8 mouse cellular contexts compared by ENCODE assay signal in the genomic region with DNA sequence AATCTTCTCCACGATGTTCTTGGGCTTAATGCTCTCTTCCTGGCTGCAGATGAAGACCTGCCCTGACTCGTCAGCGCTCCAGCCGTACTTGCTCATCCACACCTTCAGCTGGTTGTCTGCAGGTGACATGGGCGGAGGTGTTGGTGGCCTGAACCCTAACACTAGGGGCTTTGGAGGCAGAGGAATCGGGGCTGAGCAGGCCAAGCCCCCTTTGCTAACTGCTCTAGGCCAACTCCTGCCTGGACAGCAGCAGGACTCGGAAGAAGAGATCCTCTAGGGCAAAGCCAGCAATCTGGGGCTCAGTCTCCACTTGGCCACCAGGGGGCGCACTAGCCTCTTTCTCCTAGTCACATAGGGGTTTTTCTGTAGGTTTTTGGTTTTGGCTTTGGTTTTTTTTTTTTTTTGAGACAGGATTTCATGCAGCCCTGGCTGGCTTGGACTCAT. TPM values are rescaled to one million over a fixed set of nuclear protein-coding genes. Genes with fewer than 3 reads are reported as not detected.
DNase-seq lines count a peak whose midpoint lies in the region; ATAC-seq and TF ChIP-seq lines count a peak whose summit lies in the region.

No protein-coding gene starts in this region.

- DNase-seq in 3134 (ENCODE audit: extremely low read depth, insufficient read length, low spot score) (peak; percentile 69), G1E (ENCODE audit: low spot score) (peak; percentile 65)
- peak; percentile 89 to 93 for DNase-seq in cerebellum, postnatal 10 days
- peak; percentile 81 for DNase-seq in gastrocnemius, postnatal 14 days
- DNase-seq in kidney, postnatal 36 days, result peak; percentile 74 to 94
- peak; percentile 88 for DNase-seq in liver, postnatal 0 days
- peak; percentile 69 for DNase-seq in ovary, postnatal 36 days (ENCODE audit: low spot score)
- peak; percentile 84 for DNase-seq in thymus, postnatal 14 days

- no peak overlapping the region for H3K4me2 ChIP-seq in liver, postnatal 0 days (ENCODE audit: low read depth, low read length)

- no peaks in the 10 kb centered on the region for H3K27me3 ChIP-seq in G1E (ENCODE audit: insufficient read depth, low read length)
- H3K27me3 ChIP-seq in liver, postnatal 0 days (ENCODE audit: insufficient read depth, low read length), result no peaks in the 10 kb centered on the region

- WGBS in liver, postnatal 0 days (ENCODE audit: insufficient replicate concordance), result 67% methylated on average over 8 of the region's 8 CpGs

- no peak overlapping the region for H3K4me3 ChIP-seq in G1E (ENCODE audit: low read depth, low read length)
- H3K4me3 ChIP-seq in liver, postnatal 0 days (ENCODE audit: low read depth, low read length), result no peak overlapping the region

- no peak for ATAC-seq in G1E (ENCODE audit: extremely low read depth, insufficient number of reproducible peaks, low FRiP score, poor library complexity, severe bottlenecking)
- ATAC-seq in liver, postnatal 0 days, result 0 out of 2 replicates have a peak, but pooled peaks have one; percentile 37

- no peaks in the 10 kb centered on the region for H3K9me3 ChIP-seq in G1E (replicated peaks)
- no peaks in the 10 kb centered on the region for H3K9me3 ChIP-seq in liver, postnatal 0 days (ENCODE audit: low read length)

- H3K9ac ChIP-seq in liver, postnatal 0 days (replicated peaks), result 0 out of 2 replicates have a peak overlapping the region, but pooled peaks have one; percentile 23

- H3K36me3 ChIP-seq in G1E (replicated peaks), result peaks cover 89% of the 10 kb centered on the region
- peaks cover 40% of the 10 kb centered on the region for H3K36me3 ChIP-seq in liver, postnatal 0 days (replicated peaks; ENCODE audit: insufficient read depth, low read length)

- H3K27ac ChIP-seq in liver, postnatal 0 days (ENCODE audit: low read depth), result no peak overlapping the region

- no peak for TF ChIP-seq EP300 in liver, postnatal 0 days (IDR thresholded peaks at IDR 0.05; ENCODE audit: low read depth)

- TF ChIP-seq CTCF in G1E (IDR thresholded peaks at IDR 0.05; ENCODE audit: low read depth, low read length), result peak; percentile 77
- peak; percentile 90 for TF ChIP-seq CTCF in liver, postnatal 0 days (IDR thresholded peaks at IDR 0.05; ENCODE audit: low read depth)

- intact Hi-C loops in gastrocnemius, postnatal 14 days (cut with DNase I; ENCODE audit: low total_unique reads), result no loop called here

- H3K4me1 ChIP-seq in G1E (ENCODE audit: insufficient read depth, low read depth, low read length), result peaks cover 51% of the 10 kb centered on the region
- H3K4me1 ChIP-seq in liver, postnatal 0 days (ENCODE audit: insufficient read depth), result no peaks in the 10 kb centered on the region

RNA-seq across cellular contexts. Expression of a gene that starts 9.1 kb away (rescaled TPM):
- total RNA-seq in G1E (2014; fragmentation: Nextera tagmentation) (280 and 322 TPM in 2 replicates), G1E (2017) (377 and 459 TPM in 2 replicates)
- polyA plus RNA-seq in G1E (2012), result 91.7 and 199 TPM in 2 replicates
- total RNA-seq in gastrocnemius, postnatal 14 days (2021), result 100 to 1,000 TPM; 142 to 147 TPM
- polyA plus RNA-seq in liver, postnatal 0 days (2015; fragmentation: Nextera tagmentation; extraction: Ambion mirVana), result 162 and 166 TPM in 2 replicates

RNA-seq across cellular contexts. Expression of a gene that starts 9.3 kb away (rescaled TPM):
- 9.6 and 15.9 TPM in 2 replicates for total RNA-seq in G1E (2014; fragmentation: Nextera tagmentation)
- 9.1 and 16.1 TPM in 2 replicates for total RNA-seq in G1E (2017)
- polyA plus RNA-seq in G1E (2012), result 58.0 and 67.4 TPM in 2 replicates
- 1 to 10 TPM in 1 of 2 experiments, under 1 TPM in 1; 0.71 to 1.2 TPM for total RNA-seq in gastrocnemius, postnatal 14 days (2021)
- polyA plus RNA-seq in liver, postnatal 0 days (2015; fragmentation: Nextera tagmentation; extraction: Ambion mirVana), result 11.9 and 16.5 TPM in 2 replicates

RNA-seq across cellular contexts. Expression of a gene that starts 10.4 kb away (rescaled TPM):
- total RNA-seq in G1E (2014; fragmentation: Nextera tagmentation), result 119 and 121 TPM in 2 replicates
- total RNA-seq in G1E (2017), result 28.1 and 30.3 TPM in 2 replicates
- polyA plus RNA-seq in G1E (2012), result 259 and 260 TPM in 2 replicates
- 10 to 100 TPM; 68.1 to 85.9 TPM for total RNA-seq in gastrocnemius, postnatal 14 days (2021)
- 76.3 and 81.2 TPM in 2 replicates for polyA plus RNA-seq in liver, postnatal 0 days (2015; fragmentation: Nextera tagmentation; extraction: Ambion mirVana)

Comparison
In these comparisons a context has a peak if more than half of its experiments do, and no peak if none do; other contexts are left out.
1. RNA of a gene that starts 9.3 kb away (total RNA-seq): 9.1 to 16.1 TPM in G1E; 0.71 to 1.2 TPM in gastrocnemius, postnatal 14 days; every median in the first group is over 4 times any median in the second.
2. Peak in every context shown above with its lines, with median percentiles within 50 percentile points of each other: DNase-seq.